Mouse (Mus musculus): ENCODE measurements at regions not wholly inside any gene's neighbourhood (a gene's known extent, or its start where the extent isn't known, plus 50 kb on each side); places are given as distances from the start of the nearest gene placed in this dataset.

DNA sequence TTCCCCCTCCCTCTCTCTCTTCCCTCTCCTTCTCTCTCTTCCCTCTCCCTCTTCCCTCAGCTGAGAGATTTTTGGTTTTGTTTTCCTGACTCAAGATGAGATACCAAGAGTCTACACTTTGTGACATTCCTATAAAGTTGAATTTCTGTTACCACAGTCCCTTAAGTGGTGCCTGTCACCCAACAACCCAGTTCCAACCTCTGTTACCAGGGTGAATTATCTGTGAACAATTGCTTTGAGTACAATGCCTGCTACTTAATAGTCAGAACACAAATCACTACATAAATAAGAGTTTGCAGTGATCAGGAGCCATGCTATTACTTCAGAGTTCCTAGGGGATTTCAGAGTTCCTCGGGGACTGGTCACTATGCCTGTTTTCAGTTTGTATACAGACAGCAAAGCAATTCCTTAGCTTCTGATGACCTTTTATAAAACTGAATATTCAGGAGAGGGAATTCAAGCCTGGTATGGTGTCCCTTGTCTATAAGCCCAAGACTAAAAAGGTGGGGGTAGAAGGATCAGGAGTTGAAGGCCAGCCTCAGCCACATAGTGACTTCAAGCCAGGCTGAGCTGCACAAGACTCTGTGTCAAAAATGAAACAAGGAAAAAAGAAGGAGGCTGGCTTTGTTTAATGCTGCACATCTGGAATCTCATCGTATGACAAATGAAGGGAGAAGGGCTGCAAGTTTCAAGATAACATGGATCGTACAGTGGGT lies 99.2 kb upstream of the F13a1 start:
- no peak for DNase-seq

DNA sequence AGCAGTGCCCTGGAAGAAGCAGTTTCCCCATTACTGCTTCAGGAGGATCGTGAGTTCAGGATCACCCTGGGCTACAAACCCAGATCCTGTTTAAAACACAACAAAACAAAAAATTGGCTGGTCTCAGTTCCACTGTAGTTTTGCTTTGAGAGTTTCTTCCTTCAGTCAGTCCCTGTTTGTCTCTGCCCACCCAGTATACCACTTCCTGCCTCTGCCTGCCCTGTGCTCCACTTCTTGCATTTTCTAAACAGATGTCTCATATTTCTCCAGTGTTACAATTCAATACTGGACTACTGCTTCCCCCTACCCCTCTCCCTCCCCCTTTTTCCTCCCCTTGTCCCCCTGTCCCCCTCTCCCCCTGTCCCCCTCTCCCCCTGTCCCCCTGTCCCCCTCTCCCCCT lies 98.6 kb upstream of the F13a1 start:
- no peak for DNase-seq

DNA sequence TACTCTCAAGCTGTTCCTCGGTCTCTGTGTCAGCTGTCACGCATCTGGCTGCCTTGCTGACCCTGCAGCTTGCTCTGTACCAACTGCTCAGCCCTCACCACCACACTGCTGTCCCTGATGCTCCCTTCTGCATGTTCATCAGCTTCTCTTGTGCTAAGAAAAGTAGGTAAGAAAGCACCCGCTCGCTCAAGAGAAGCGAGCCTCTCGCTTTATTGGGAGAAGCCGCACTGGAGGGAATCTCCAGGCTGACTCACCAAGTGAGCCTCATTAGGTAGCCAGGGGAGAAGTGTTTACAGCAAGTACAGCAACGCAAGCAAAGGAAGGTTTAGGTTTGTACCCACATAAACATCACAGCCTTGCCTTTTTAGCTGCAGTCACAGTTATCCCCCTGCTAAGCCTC lies 97.7 kb upstream of the F13a1 start:
- no peak for DNase-seq

DNA sequence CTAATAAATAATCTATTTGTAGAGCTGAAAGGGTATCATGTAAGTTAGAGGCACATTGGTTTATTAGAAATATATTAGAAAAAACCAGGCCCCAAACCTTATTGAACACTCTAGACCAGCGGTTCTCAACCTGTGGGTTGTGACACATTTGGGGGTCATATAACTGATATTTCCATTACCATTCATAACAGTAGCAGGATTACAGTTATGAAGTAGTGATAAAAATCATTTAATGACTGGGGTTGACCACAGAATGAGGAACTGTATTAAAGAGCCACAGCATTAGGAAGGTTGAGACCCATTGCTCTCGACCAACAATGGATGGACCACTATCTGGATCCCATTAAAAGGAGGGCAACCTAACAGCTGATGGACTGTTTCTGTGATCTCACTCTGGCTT lies 92.8 kb upstream of the F13a1 start:
- no peak for DNase-seq

DNA sequence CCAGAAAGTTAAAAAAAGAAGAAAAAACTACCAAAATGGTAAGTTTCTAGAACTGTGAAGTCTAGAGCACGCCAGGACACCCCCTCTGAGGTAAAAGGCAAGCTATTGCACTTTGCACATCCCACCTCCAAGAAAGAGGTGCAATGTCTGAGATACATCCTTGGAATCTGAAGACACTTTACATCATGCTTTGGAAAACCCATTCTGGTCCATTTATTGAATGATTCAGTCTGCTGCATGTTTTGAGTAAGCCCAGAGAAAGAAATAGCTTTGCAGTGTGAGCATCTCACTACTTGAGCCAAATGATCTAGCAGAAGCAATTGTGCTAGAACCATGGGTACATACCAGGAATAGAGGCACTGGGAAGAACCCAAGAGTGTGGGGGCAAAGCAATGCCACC lies 85.1 kb upstream of the F13a1 start:
- DNase-seq, result no peak

DNA sequence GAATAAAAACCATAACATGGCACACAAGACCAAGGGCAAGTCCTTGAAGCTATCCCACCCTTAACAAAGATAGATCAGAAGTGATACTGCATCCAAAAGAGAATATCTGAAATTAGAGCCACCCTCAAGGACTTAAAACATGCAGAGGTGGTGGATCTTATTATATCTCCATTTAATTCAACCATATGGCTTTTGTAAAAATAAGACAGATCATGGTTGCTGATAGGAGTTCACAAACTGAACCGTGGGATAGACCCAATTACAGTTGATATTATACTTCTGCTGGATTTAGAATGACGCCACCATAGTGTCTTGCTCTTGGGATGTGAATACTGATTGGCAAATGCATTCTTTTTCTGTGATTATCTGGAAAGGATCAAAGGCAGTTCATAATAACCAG lies 84.5 kb upstream of the F13a1 start:
- no peak for DNase-seq

DNA sequence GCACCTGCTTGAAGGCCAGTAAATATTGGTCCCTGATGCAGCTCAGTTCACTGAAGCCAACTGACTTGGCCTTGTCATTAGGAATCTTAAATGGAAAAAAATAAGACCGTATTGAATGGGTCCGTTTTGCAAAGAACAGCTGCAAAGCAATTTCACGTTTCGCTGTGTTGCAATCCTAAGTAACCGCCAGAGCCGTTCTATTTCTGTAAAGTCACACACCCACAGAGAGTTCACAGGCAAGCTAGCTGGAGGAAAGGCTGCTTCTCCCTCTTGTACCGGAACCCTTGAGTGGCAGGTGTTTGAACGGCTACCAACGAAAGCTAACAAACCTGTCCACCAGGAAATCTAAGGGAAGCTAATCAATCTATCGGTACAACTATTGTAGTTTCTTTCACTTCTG lies 80.6 kb upstream of the F13a1 start:
- peak; percentile 7 for DNase-seq

DNA sequence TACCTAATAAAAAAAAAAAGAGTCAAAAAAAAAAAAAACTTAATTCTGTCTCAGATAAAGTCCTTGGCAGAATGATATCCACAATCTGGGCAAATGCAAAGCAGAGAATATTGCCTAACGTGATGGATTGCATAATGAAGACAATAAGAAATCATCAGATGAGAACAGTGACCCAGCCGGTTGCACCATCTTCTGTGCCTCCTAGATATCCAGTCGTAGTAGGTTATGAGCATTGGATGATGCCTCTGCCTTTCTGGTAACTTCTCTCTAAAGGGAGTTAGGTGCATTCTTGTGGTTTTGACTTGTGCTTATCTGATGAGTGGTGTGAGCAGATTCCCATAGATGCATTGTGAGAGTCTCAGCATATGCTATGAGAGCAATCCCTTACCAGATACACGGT lies 71.6 kb upstream of the F13a1 start:
- peak; percentile 11 for DNase-seq

DNA sequence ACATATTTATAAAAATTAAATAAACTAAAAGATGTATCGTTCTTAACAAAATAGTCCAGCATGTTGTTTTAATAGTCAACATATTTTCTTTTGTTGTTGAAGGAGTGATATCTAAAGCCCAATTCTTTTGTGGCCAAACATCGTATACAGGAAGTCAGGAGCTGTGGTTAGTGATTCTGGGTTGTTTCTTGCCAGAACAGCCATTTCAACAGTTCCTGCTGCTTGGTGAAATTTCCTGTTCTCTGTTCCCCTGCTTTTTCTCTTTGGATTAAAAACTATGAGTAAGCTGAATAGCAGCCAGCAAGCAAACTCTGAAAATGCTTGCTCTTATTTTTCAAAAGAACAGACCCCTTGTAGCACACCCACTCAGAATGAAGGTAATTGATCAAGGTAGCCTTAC lies 70.2 kb upstream of the F13a1 start:
- no peak for DNase-seq

DNA sequence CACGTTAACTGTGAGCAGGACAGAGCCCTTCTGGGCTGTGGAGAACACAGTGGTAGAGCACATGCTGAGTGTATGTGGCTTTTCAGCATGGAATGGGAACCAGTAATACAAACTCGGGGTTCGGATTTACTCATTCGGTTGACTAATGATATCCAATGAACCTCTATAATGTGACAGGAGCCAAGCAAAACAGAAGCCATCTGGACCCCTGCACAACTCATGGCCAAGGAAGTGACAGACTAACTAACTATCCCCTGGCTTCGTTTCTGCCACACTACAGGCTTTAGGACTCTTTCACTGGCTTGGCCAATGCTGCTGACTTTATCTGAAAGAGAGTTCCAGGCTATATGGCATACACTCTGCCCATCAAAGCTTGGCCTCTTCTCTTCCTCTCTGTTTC lies 64.3 kb upstream of the F13a1 start:
- no peak for DNase-seq

DNA sequence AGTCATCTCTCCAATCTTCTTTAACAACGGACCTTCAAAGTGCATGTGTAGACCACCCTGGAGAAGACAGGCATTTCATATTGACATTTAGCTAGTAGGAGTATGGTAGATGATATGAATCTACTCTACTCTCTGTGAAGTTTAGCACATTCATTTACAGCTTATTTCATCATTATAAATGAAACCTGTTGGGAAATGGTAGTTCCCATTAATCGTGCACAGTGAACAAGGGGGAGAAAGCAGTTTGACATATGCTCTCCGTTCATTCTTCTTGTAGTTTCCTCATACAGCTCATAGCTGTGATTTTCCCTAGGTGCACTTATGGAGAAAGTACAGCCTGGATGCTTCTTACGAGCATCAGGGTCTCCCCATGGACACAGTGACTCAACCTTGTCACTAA lies 61.7 kb upstream of the F13a1 start:
- DNase-seq, result no peak

DNA sequence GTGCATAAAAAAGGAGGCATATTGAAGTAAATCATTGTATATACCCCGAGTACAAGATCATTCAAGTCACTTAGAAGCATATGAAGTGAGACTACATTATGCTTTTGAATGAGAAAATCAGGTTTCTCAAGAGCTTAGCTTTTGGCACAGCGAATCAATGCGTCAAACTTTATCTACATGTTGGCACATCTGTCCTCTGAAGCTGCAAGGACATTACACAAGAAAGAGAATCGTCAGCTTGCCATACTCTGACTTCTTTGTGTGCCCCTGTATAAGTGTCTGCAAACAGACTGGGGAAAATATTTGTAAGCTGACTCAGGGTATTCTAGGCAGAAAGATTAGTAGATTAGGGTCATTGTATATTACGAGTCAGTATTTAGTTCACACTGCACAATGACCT lies 57.7 kb upstream of the F13a1 start:
- no peak for DNase-seq

DNA sequence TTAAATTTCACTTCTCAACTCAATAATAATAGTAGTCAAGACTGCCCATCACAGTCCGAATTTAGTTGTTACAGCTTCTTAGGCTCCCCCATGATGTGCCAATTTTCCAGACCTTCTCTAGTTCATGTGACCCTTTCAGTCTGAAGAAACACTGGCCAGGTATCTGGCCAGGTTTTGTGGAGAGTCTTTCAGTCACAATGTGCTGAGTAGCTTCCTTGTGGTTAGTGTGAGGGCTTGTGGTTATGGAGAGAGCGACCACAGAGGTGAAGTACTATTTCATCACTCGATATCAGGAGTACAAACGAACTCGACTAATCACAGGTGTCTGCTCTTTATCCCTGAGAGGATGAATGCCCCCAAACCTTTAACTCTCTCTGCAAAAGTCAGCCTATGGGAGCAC lies 56.0 kb upstream of the F13a1 start:
- no peak for DNase-seq

DNA sequence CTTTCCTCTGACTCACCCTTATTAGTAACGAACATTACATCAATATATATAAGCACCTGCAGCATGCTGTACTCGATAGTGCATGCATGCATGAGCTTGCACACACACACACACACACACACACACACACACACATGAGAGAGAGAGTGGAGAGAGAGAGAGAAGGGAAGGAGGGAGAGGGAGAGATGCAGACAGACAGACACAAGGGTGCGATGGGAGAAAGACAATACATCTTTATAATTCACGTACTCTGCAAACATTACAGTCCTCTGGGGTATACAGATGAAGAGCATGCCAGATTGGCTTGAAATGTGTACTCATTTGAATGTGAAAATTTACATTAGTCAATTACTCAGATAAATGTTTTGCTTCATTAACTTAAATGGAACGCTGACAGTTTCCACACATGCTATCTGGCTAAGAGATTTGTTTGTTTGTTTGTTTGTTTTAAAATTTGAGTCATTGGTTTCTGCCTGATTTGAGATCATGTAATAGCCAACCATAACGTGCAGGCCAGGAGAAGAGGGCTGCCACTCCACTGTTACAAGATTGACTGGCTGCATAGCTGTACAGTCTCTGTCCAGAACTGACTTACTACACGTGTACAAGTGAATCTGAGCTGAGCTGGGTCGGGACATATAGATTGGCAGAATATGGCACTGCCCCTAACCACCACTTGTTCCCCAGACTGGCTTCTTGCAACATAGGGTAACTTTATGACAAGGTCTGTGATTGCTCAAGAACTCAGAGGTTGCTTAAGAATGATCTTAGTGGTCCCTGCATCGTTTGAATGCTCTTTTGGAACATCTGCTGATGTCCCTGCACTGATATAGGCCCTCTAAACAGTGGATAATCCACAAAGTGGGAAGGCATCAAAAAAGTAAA lies 54.6 kb upstream of the F13a1 start:
- DNase-seq, result no peak

DNA sequence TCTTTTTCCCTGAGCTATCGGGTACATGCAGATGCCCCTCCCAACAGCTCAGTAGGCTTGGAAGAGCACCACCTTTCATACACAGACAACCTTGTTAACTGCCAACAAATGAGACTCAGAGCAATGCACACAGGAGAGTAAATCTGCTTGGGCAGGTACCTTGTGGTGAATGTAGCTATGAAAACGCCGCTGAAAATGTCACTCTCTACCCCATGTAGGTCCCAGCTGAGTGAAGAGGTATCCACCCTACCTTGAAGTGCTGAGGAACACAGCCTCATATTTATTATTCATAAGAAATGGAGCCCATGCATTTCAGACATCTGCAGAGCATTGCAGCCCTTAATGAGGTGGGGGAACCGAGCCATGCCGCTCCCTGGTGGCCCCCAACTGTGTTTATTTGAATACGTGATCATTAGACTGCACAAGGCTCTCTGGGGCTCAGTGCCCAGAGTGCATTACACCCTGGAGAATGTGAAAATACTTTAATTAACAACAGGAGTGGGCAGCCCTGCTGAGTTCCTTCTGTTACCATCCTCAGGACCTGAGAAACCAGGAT lies 53.8 kb upstream of the F13a1 start:
- DNase-seq, result no peak

DNA sequence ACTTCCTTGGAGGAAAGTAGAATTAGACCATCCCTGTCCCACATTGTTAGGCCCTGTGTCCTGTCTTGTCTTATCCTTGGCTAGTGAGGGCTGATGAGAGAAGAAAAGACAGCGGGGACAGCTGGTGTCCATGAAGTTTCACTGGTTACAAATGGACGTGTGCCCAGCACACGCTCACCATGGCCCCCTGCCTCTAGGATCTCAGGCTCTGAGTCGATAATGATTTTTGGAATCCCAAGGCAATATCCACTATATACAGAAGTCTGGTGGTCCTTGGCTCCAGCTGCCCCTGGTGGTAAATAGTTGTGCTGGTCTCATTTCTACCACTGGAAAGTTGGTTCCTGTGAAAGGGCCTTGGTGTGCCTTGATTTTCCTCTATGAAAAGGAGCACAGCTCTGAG lies 51.7 kb upstream of the F13a1 start:
- DNase-seq, result no peak

All from adrenal gland, adult 8-10 months (tissue).